ENCODE assay signal across 38 mouse cellular contexts in the genomic region with DNA sequence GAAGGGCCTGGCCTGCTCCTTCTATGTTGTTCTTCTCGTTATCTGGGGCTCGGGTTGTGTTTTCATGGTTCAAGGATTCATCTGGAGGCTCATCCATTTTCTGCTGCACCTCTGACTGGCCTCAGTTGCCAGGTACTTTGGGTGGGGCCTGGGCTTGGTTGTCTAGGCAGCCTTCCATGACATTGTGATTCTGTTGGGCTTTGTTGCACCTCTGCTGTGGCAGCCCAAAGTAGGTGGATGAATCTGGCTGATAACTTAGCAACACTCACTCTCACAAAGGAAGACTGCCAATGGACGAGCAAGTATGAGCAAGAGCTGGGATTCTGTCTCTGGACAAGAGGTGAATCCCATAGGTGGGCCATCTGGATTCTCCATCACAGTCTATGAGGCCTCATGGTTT. TPM values are rescaled to one million over a fixed set of nuclear protein-coding genes. Genes with fewer than 3 reads are reported as not detected.
"Had no signal": no experiment of that assay in that cellular context is flagged by ENCODE, and none has a peak within 500 bp of the region (broad histone marks: within the 10 kb centered on the region; RNA-seq: fewer than 3 reads in every experiment).

A gene (minus strand): TSS at position 101 of the 400 bp plus-strand sequence.

- H3K27me3 ChIP-seq: limb, embryonic 12.5 days; limb, embryonic 13.5 days; limb, embryonic 15.5 days; liver, embryonic 12.5 days; liver, embryonic 13.5 days; liver, embryonic 15.5 days; lung, embryonic 15.5 days; megakaryocyte, embryonic 14.5 days; midbrain, embryonic 12.5 days; midbrain, embryonic 13.5 days; midbrain, embryonic 15.5 days had no signal

- H3K36me3 ChIP-seq: limb, embryonic 10.5 days; limb, embryonic 12.5 days; limb, embryonic 13.5 days; limb, embryonic 15.5 days; liver, embryonic 12.5 days; liver, embryonic 13.5 days; liver, embryonic 15.5 days; lung, embryonic 15.5 days; midbrain, embryonic 10.5 days; midbrain, embryonic 12.5 days; midbrain, embryonic 13.5 days; midbrain, embryonic 15.5 days had no signal

- H3K4me1 ChIP-seq: limb, embryonic 10.5 days; limb, embryonic 12.5 days; limb, embryonic 13.5 days; limb, embryonic 15.5 days; liver, embryonic 12.5 days; liver, embryonic 13.5 days; liver, embryonic 15.5 days; lung, embryonic 15.5 days; megakaryocyte, embryonic 14.5 days; midbrain, embryonic 10.5 days; midbrain, embryonic 12.5 days; midbrain, embryonic 13.5 days; midbrain, embryonic 15.5 days had no signal

- H3K27ac ChIP-seq: left cerebral cortex, adult 2 months; limb, embryonic 10.5 days; limb, embryonic 12.5 days; limb, embryonic 13.5 days; limb, embryonic 15.5 days; liver, embryonic 12.5 days; liver, embryonic 13.5 days; liver, embryonic 14.5 days; liver, embryonic 15.5 days; lung, embryonic 15.5 days; macrophage; midbrain, embryonic 10.5 days; midbrain, embryonic 12.5 days; midbrain, embryonic 13.5 days; midbrain, embryonic 15.5 days had no signal

- H3K4me3 ChIP-seq: left cerebral cortex, adult 2 months; limb, embryonic 10.5 days; limb, embryonic 12.5 days; limb, embryonic 13.5 days; limb, embryonic 15.5 days; liver, embryonic 12.5 days; liver, embryonic 13.5 days; liver, embryonic 15.5 days; lung, embryonic 15.5 days; megakaryocyte, embryonic 14.5 days; midbrain, embryonic 10.5 days; midbrain, embryonic 12.5 days; midbrain, embryonic 13.5 days; midbrain, embryonic 15.5 days; myocyte had no signal

- DNase-seq: left cerebral cortex, postnatal 4 days; liver; liver, embryonic 13.5 days; liver, postnatal 0 days; lung, adult 18-20 months; lung, adult 2 months; lung, embryonic 14.5 days; lung, postnatal 10 days; lung, postnatal 14 days; lung, postnatal 36 days; lung, postnatal 4 days; midbrain, embryonic 14.5 days had no signal

RNA-seq across cellular contexts. Expression of the gene that starts here (rescaled TPM):
- polyA plus RNA-seq: limb, embryonic 10.5 days; limb, embryonic 11.5 days; limb, embryonic 12.5 days; limb, embryonic 13.5 days; limb, embryonic 14.5 days; limb, embryonic 15.5 days; liver, adult 2 months; liver, embryonic 11.5 days; liver, embryonic 12.5 days; liver, embryonic 13.5 days; liver, embryonic 14.5 days; liver, embryonic 15.5 days; liver, embryonic 16.5 days; liver, postnatal 0 days; lung, adult 2 months; lung, embryonic 14.5 days; lung, embryonic 15.5 days; lung, embryonic 16.5 days; lung, postnatal 0 days; macrophage; midbrain, embryonic 10.5 days; midbrain, embryonic 11.5 days; midbrain, embryonic 12.5 days; midbrain, embryonic 13.5 days; midbrain, embryonic 14.5 days; midbrain, embryonic 15.5 days; midbrain, embryonic 16.5 days; midbrain, postnatal 0 days; myocyte had no signal
